8 mouse cellular contexts compared by ENCODE assay signal in genomic region chr3:108225711-108226557, GRCm38 (mm10). TPM values are rescaled to one million over a fixed set of nuclear protein-coding genes. Genes with fewer than 3 reads are reported as not detected.
DNase-seq lines count a peak whose midpoint lies in the region; ATAC-seq lines count a peak whose summit lies in the region.

No protein-coding gene starts in this region.

- H3K27me3 ChIP-seq in heart, embryonic 13.5 days (replicated peaks), result peaks cover 93% of the 10 kb centered on the region
- H3K27me3 ChIP-seq in hindbrain, embryonic 11.5 days (ENCODE audit: control insufficient read depth, insufficient read depth, low read length), result peaks cover 29% of the 10 kb centered on the region
- peaks cover 74% of the 10 kb centered on the region for H3K27me3 ChIP-seq in limb, embryonic 13.5 days
- H3K27me3 ChIP-seq in stomach, embryonic 15.5 days (replicated peaks), result peaks cover 43% of the 10 kb centered on the region

- H3K4me1 ChIP-seq in heart, embryonic 13.5 days, result peaks cover 18% of the 10 kb centered on the region
- H3K4me1 ChIP-seq in hindbrain, embryonic 11.5 days (replicated peaks; ENCODE audit: control insufficient read depth, insufficient read depth, low read length), result 0 out of 2 replicates have a peak, but pooled peaks cover 5% of the 10 kb centered on the region
- peaks cover 18% of the 10 kb centered on the region for H3K4me1 ChIP-seq in limb, embryonic 13.5 days
- peaks cover 10% of the 10 kb centered on the region; the same call in 1 of the 2 replicates for H3K4me1 ChIP-seq in stomach, embryonic 15.5 days

- peak overlapping the region; percentile 57 for H3K4me3 ChIP-seq in heart, embryonic 13.5 days
- peak overlapping the region; percentile 39 for H3K4me3 ChIP-seq in hindbrain, embryonic 11.5 days (ENCODE audit: low read depth, low read length)
- peak overlapping the region; percentile 49 for H3K4me3 ChIP-seq in limb, embryonic 13.5 days
- H3K4me3 ChIP-seq in stomach, embryonic 15.5 days (replicated peaks), result peak overlapping the region; percentile 42

- WGBS in heart, embryonic 13.5 days, result 3% methylated on average over 55 of the region's 67 CpGs
- 3% methylated on average over 60 of the region's 67 CpGs for WGBS in hindbrain, embryonic 11.5 days
- 2% methylated on average over 62 of the region's 67 CpGs for WGBS in limb, embryonic 13.5 days
- WGBS in stomach, embryonic 15.5 days, result 3% methylated on average over 65 of the region's 67 CpGs

- DNase-seq in heart, postnatal 4 days, result no peak
- DNase-seq in embryo, embryonic 10.5 days (ENCODE audit: low spot score), result peak; percentile 42
- DNase-seq in hindbrain, embryonic 11.5 days (ENCODE audit: low spot score), result peak; percentile 52
- DNase-seq in layer of hippocampus, adult 18-20 months (ENCODE audit: low spot score in 2 of 2), result no peak
- DNase-seq in thymus, postnatal 10 days (ENCODE audit: low spot score in 2 of 2), result no peak

- H3K27ac ChIP-seq in heart, embryonic 13.5 days (replicated peaks), result 0 out of 2 replicates have a peak overlapping the region, but pooled peaks have one; percentile 2
- no peak overlapping the region for H3K27ac ChIP-seq in hindbrain, embryonic 11.5 days (ENCODE audit: low read depth, low read length)
- H3K27ac ChIP-seq in limb, embryonic 13.5 days, result no peak overlapping the region
- H3K27ac ChIP-seq in stomach, embryonic 15.5 days, result no peak overlapping the region

- H3K9me3 ChIP-seq in heart, embryonic 13.5 days, result no peaks in the 10 kb centered on the region
- H3K9me3 ChIP-seq in hindbrain, embryonic 11.5 days (ENCODE audit: control insufficient read depth, low read length), result no peaks in the 10 kb centered on the region
- no peaks in the 10 kb centered on the region for H3K9me3 ChIP-seq in limb, embryonic 13.5 days
- no peaks in the 10 kb centered on the region for H3K9me3 ChIP-seq in stomach, embryonic 15.5 days

- H3K4me2 ChIP-seq in heart, embryonic 13.5 days, result peak overlapping the region; percentile 86
- peak overlapping the region; percentile 64 for H3K4me2 ChIP-seq in hindbrain, embryonic 11.5 days (replicated peaks; ENCODE audit: low read depth, low read length)
- peak overlapping the region; percentile 80 for H3K4me2 ChIP-seq in limb, embryonic 13.5 days (replicated peaks)
- H3K4me2 ChIP-seq in stomach, embryonic 15.5 days, result peak overlapping the region; percentile 74

- H3K36me3 ChIP-seq in heart, embryonic 13.5 days, result no peaks in the 10 kb centered on the region
- H3K36me3 ChIP-seq in hindbrain, embryonic 11.5 days (ENCODE audit: control insufficient read depth, insufficient read depth, low read length), result no peaks in the 10 kb centered on the region
- no peaks in the 10 kb centered on the region for H3K36me3 ChIP-seq in limb, embryonic 13.5 days
- no peaks in the 10 kb centered on the region for H3K36me3 ChIP-seq in stomach, embryonic 15.5 days

- peak overlapping the region; percentile 80 for H3K9ac ChIP-seq in heart, embryonic 13.5 days
- peak overlapping the region; percentile 40 for H3K9ac ChIP-seq in hindbrain, embryonic 11.5 days (ENCODE audit: low read depth, low read length)
- H3K9ac ChIP-seq in limb, embryonic 13.5 days, result peak overlapping the region; percentile 62
- H3K9ac ChIP-seq in stomach, embryonic 15.5 days, result no peak overlapping the region

- no peak for ATAC-seq in heart, embryonic 13.5 days (ENCODE audit: extremely low read depth, insufficient number of reproducible peaks, low FRiP score, low TSS enrichment)
- peak; percentile 49 for ATAC-seq in hindbrain, embryonic 11.5 days (ENCODE audit: low FRiP score)
- ATAC-seq in limb, embryonic 13.5 days (ENCODE audit: low FRiP score, low read depth), result peak; percentile 73; the same call in 1 of the 2 replicates
- ATAC-seq in stomach, embryonic 15.5 days (ENCODE audit: insufficient read depth, low FRiP score, low read depth), result peak; percentile 7; the same call in 1 of the 2 replicates

RNA-seq across cellular contexts. Expression of gene Sypl2, which starts 0.5 kb away (rescaled TPM):
- 2.4 and 3.2 TPM in 2 replicates for polyA plus RNA-seq in heart, embryonic 13.5 days (2015; fragmentation: Nextera tagmentation; extraction: Ambion mirVana)
- total RNA-seq in heart, postnatal 4 days (2021), result 1 to 10 TPM; 2.6 to 4.1 TPM
- polyA plus RNA-seq in hindbrain, embryonic 11.5 days (2014; fragmentation: Nextera tagmentation; extraction: Ambion mirVana), result 0.47 and 0.59 TPM in 2 replicates
- polyA plus RNA-seq in limb, embryonic 13.5 days (2015; fragmentation: Nextera tagmentation; extraction: Ambion mirVana), result 1.4 and 1.7 TPM in 2 replicates
- 0.23 and 0.48 TPM in 2 replicates for polyA plus RNA-seq in stomach, embryonic 15.5 days (2015; fragmentation: Nextera tagmentation; extraction: Ambion mirVana)
- 1 to 10 TPM; 2.8 to 3.2 TPM for total RNA-seq in layer of hippocampus, adult 18-20 months (2021)

RNA-seq across cellular contexts. Expression of gene Atxn7l2, which starts 15.2 kb away (rescaled TPM):
- 7.5 and 8.7 TPM in 2 replicates for polyA plus RNA-seq in heart, embryonic 13.5 days (2015; fragmentation: Nextera tagmentation; extraction: Ambion mirVana)
- total RNA-seq in heart, postnatal 4 days (2021), result 1 to 10 TPM; 6.9 to 7.7 TPM
- polyA plus RNA-seq in hindbrain, embryonic 11.5 days (2014; fragmentation: Nextera tagmentation; extraction: Ambion mirVana), result 16.6 and 19.9 TPM in 2 replicates
- polyA plus RNA-seq in limb, embryonic 13.5 days (2015; fragmentation: Nextera tagmentation; extraction: Ambion mirVana), result 25.4 and 26.7 TPM in 2 replicates
- 11.6 and 13.3 TPM in 2 replicates for polyA plus RNA-seq in stomach, embryonic 15.5 days (2015; fragmentation: Nextera tagmentation; extraction: Ambion mirVana)
- 10 to 100 TPM; 23.5 to 24.8 TPM for total RNA-seq in layer of hippocampus, adult 18-20 months (2021)

RNA-seq across cellular contexts. Expression of gene Cyb561d1, which starts 24.9 kb away (rescaled TPM):
- polyA plus RNA-seq in heart, embryonic 13.5 days (2015; fragmentation: Nextera tagmentation; extraction: Ambion mirVana), result 2.3 and 3.1 TPM in 2 replicates
- total RNA-seq in heart, postnatal 4 days (2021), result 1 to 10 TPM; 4.9 to 5.4 TPM
- polyA plus RNA-seq in hindbrain, embryonic 11.5 days (2014; fragmentation: Nextera tagmentation; extraction: Ambion mirVana), result 2.4 and 2.6 TPM in 2 replicates
- 1.8 and 2.1 TPM in 2 replicates for polyA plus RNA-seq in limb, embryonic 13.5 days (2015; fragmentation: Nextera tagmentation; extraction: Ambion mirVana)
- 3.7 and 4.2 TPM in 2 replicates for polyA plus RNA-seq in stomach, embryonic 15.5 days (2015; fragmentation: Nextera tagmentation; extraction: Ambion mirVana)
- 10 to 100 TPM; 17.4 TPM for total RNA-seq in layer of hippocampus, adult 18-20 months (2021)

RNA-seq across cellular contexts. Expression of gene Psma5, which starts 30.8 kb away (rescaled TPM):
- 213 and 243 TPM in 2 replicates for polyA plus RNA-seq in heart, embryonic 13.5 days (2015; fragmentation: Nextera tagmentation; extraction: Ambion mirVana)
- 10 to 100 TPM; 77.4 to 81.8 TPM for total RNA-seq in heart, postnatal 4 days (2021)
- polyA plus RNA-seq in hindbrain, embryonic 11.5 days (2014; fragmentation: Nextera tagmentation; extraction: Ambion mirVana), result 275 and 296 TPM in 2 replicates
- 318 and 331 TPM in 2 replicates for polyA plus RNA-seq in limb, embryonic 13.5 days (2015; fragmentation: Nextera tagmentation; extraction: Ambion mirVana)
- polyA plus RNA-seq in stomach, embryonic 15.5 days (2015; fragmentation: Nextera tagmentation; extraction: Ambion mirVana), result 254 and 273 TPM in 2 replicates
- 10 to 100 TPM; 67.2 to 69.9 TPM for total RNA-seq in layer of hippocampus, adult 18-20 months (2021)

RNA-seq across cellular contexts. Expression of gene Amigo1, which starts 39.8 kb away (rescaled TPM):
- polyA plus RNA-seq in heart, embryonic 13.5 days (2015; fragmentation: Nextera tagmentation; extraction: Ambion mirVana), result 2.6 and 2.8 TPM in 2 replicates
- 1 to 10 TPM; 7.1 to 8.1 TPM for total RNA-seq in heart, postnatal 4 days (2021)
- polyA plus RNA-seq in hindbrain, embryonic 11.5 days (2014; fragmentation: Nextera tagmentation; extraction: Ambion mirVana), result 4.2 and 6.0 TPM in 2 replicates
- polyA plus RNA-seq in limb, embryonic 13.5 days (2015; fragmentation: Nextera tagmentation; extraction: Ambion mirVana), result 4.3 and 4.4 TPM in 2 replicates
- 3.8 and 4.4 TPM in 2 replicates for polyA plus RNA-seq in stomach, embryonic 15.5 days (2015; fragmentation: Nextera tagmentation; extraction: Ambion mirVana)
- 10 to 100 TPM; 71.6 to 76.8 TPM for total RNA-seq in layer of hippocampus, adult 18-20 months (2021)

Comparison
In these comparisons a context has a peak if more than half of its experiments do, and no peak if none do; other contexts are left out.
1. DNase-seq: peak in embryo, embryonic 10.5 days (single experiment) and hindbrain, embryonic 11.5 days (single experiment); none in heart, postnatal 4 days (single experiment), layer of hippocampus, adult 18-20 months (0 of 2) and thymus, postnatal 10 days (0 of 2).
2. Peak in every context shown above with its lines, with median percentiles within 50 percentile points of each other: H3K4me2 ChIP-seq and H3K4me3 ChIP-seq.